Mouse (Mus musculus) lung, embryonic 16.5 days (tissue): Measurements from ENCODE around the gene Ift27. TPM values are rescaled to one million over a fixed set of nuclear protein-coding genes. Genes with fewer than 3 reads are reported as not detected.

Source experiments
- ATAC-seq: fragments of 200-750 bp; cut with Nextera tagmentation; 2 replicates; pipeline ENCODE4 v1.8.0; 2017; ENCODE audit warnings: low read depth, mild to moderate bottlenecking, moderate library complexity
- H3K27ac ChIP-seq: fragments of 300-500 bp; sonication (generic); 2 replicates; pipeline ENCODE4 v1.5.1; 2014; ENCODE audit warnings: mild to moderate bottlenecking, control low read depth, low read length
- H3K27me3 ChIP-seq: fragments of 300-500 bp; sonication (generic); 2 replicates; pipeline ENCODE4 v1.6.1; 2014; ENCODE audit warnings: low read depth, low read length, mixed read lengths; ENCODE audit not compliant: control insufficient read depth, insufficient read depth
- H3K36me3 ChIP-seq: fragments of 300-500 bp; sonication (generic); 2 replicates; pipeline ENCODE4 v1.6.1; 2014; ENCODE audit warnings: low read length; ENCODE audit not compliant: control insufficient read depth, insufficient read depth
- H3K4me1 ChIP-seq: fragments of 300-500 bp; sonication (generic); replicated peaks from 2 replicates; pipeline ENCODE4 v1.6.1; 2014; ENCODE audit warnings: low read length, mixed read lengths; ENCODE audit not compliant: control insufficient read depth, insufficient read depth
- H3K4me2 ChIP-seq: fragments of 300-500 bp; sonication (generic); 2 replicates; pipeline ENCODE4 v1.6.1; 2014; ENCODE audit warnings: low read depth, low read length, control low read depth
- H3K4me3 ChIP-seq: fragments of 300-500 bp; sonication (generic); 2 replicates; pipeline ENCODE4 v1.5.1; 2014; ENCODE audit warnings: mild to moderate bottlenecking, low read length, control low read depth
- H3K9ac ChIP-seq: fragments of 300-500 bp; sonication (generic); 2 replicates; pipeline ENCODE4 v1.6.1; 2014; ENCODE audit warnings: low read length, control low read depth
- H3K9me3 ChIP-seq: fragments of 300-500 bp; sonication (generic); 2 replicates; pipeline ENCODE4 v1.6.1; 2016; ENCODE audit warnings: low read length; ENCODE audit not compliant: control insufficient read depth
- WGBS: fragments of 180-500 bp; shearing (Covaris S2); extraction: QIAGEN DNeasy Blood & Tissue Kit; methylation state at CpG from one replicate; pipeline ENCODE4 v1.1.7; 2014; 5-methylcytosine and 5-hydroxymethylcytosine counted together
- polyA plus RNA-seq: library from polyadenylated mRNA; unstranded; fragments of >200 nt; fragmentation: Nextera tagmentation; extraction: Ambion mirVana; gene quantifications from 2 replicates; pipeline ENCODE4 v1.2.1, GENCODE M21; 2015

The Ift27 gene
- polyA plus RNA-seq, 1 experiment from 2014 or later, result 89.4 TPM

- Histone ChIP-seq H3K27me3 (no peaks in the 10 kb centered on the region), H3K27ac (no peak overlapping the region), H3K4me3 (no peak overlapping the region), H3K36me3 (peaks cover 4% of the 10 kb centered on the region; the same call in 1 of the 2 replicates), H3K4me2 (no peak overlapping the region), H3K9ac (no peak overlapping the region), H3K9me3 (no peaks in the 10 kb centered on the region), H3K4me1 (no peaks in the 10 kb centered on the region)
- ATAC-seq, result no peak
- WGBS, result 75% methylated on average over 9 of the region's 9 CpGs
These were observed 12.0 kb downstream of the Ift27 start for GRCm38 (mm10) chr15:78161946-78162345.

- H3K27ac ChIP-seq, result no peak overlapping the region
- no peak overlapping the region for H3K4me3 ChIP-seq
- ATAC-seq, result no peak
- no peaks in the 10 kb centered on the region for H3K9me3 ChIP-seq
- H3K4me2 ChIP-seq, result no peak overlapping the region
- no peaks in the 10 kb centered on the region for H3K36me3 ChIP-seq
- WGBS, result 64% methylated on average over 5 of the region's 5 CpGs
- H3K4me1 ChIP-seq, result no peaks in the 10 kb centered on the region
- H3K9ac ChIP-seq, result no peak overlapping the region
- H3K27me3 ChIP-seq, result no peaks in the 10 kb centered on the region
These were observed 15.6 kb downstream of the Ift27 start for GRCm38 (mm10) chr15:78158335-78158734.

- Histone ChIP-seq H3K4me3 (no peak overlapping the region), H3K36me3 (no peaks in the 10 kb centered on the region), H3K4me2 (no peak overlapping the region), H3K27ac (no peak overlapping the region), H3K4me1 (no peaks in the 10 kb centered on the region), H3K27me3 (no peaks in the 10 kb centered on the region), H3K9ac (no peak overlapping the region), H3K9me3 (no peaks in the 10 kb centered on the region)
- no peak for ATAC-seq
- 59% methylated on average over 4 of the region's 4 CpGs for WGBS
These were observed 16.1 kb downstream of the Ift27 start for GRCm38 (mm10) chr15:78157824-78158223.

GRCm38 (mm10) chr15:78157330-78157729 lies 16.6 kb downstream of the Ift27 start:
- H3K9ac ChIP-seq, result no peak overlapping the region
- no peak overlapping the region for H3K4me2 ChIP-seq
- no peak overlapping the region for H3K4me3 ChIP-seq
- no peaks in the 10 kb centered on the region for H3K4me1 ChIP-seq
- no peaks in the 10 kb centered on the region for H3K36me3 ChIP-seq
- WGBS, result 76% methylated on average over 8 of the region's 8 CpGs
- ATAC-seq, result no peak
- H3K27ac ChIP-seq, result no peak overlapping the region
- no peaks in the 10 kb centered on the region for H3K27me3 ChIP-seq
- no peaks in the 10 kb centered on the region for H3K9me3 ChIP-seq

- 77% methylated on average over 6 of the region's 6 CpGs for WGBS
- Histone ChIP-seq H3K4me3 (no peak overlapping the region), H3K27ac (no peak overlapping the region), H3K36me3 (no peaks in the 10 kb centered on the region), H3K9me3 (no peaks in the 10 kb centered on the region), H3K4me1 (no peaks in the 10 kb centered on the region), H3K27me3 (no peaks in the 10 kb centered on the region), H3K4me2 (no peak overlapping the region), H3K9ac (no peak overlapping the region)
- ATAC-seq, result no peak
These were observed 18.5 kb downstream of the Ift27 start for GRCm38 (mm10) chr15:78155421-78155820.

GRCm38 (mm10) chr15:78153045-78153775 lies 20.7 kb downstream of the Ift27 start:
- WGBS, result 52% methylated on average over 11 of the region's 11 CpGs
- no peak overlapping the region for H3K4me3 ChIP-seq

GRCm38 (mm10) chr15:78148565-78148964 lies 25.3 kb downstream of the Ift27 start:
- H3K27me3 ChIP-seq, result no peaks in the 10 kb centered on the region
- no peak overlapping the region for H3K9ac ChIP-seq
- WGBS, result 52% methylated on average over 7 of the region's 7 CpGs
- no peaks in the 10 kb centered on the region for H3K36me3 ChIP-seq
- H3K4me3 ChIP-seq, result no peak overlapping the region
- no peak for ATAC-seq
- H3K9me3 ChIP-seq, result no peaks in the 10 kb centered on the region
- no peaks in the 10 kb centered on the region for H3K4me1 ChIP-seq
- no peak overlapping the region for H3K4me2 ChIP-seq
- no peak overlapping the region for H3K27ac ChIP-seq

More at GRCm38 (mm10) chr15:78153045-78153775, 20.7 kb downstream of the Ift27 start:
- ATAC-seq, result no peak
- no peaks in the 10 kb centered on the region for H3K4me1 ChIP-seq
- no peak overlapping the region for H3K4me2 ChIP-seq
- H3K27ac ChIP-seq, result no peak overlapping the region
- H3K27me3 ChIP-seq, result no peaks in the 10 kb centered on the region
- H3K9ac ChIP-seq, result no peak overlapping the region
- H3K36me3 ChIP-seq, result no peaks in the 10 kb centered on the region
- H3K9me3 ChIP-seq, result no peaks in the 10 kb centered on the region

- Histone ChIP-seq H3K4me1 (no peaks in the 10 kb centered on the region), H3K9me3 (no peaks in the 10 kb centered on the region), H3K36me3 (no peaks in the 10 kb centered on the region), H3K9ac (no peak overlapping the region), H3K27me3 (no peaks in the 10 kb centered on the region), H3K27ac (no peak overlapping the region), H3K4me3 (no peak overlapping the region), H3K4me2 (no peak overlapping the region)
- WGBS, result 52% methylated on average over 8 of the region's 8 CpGs
- ATAC-seq, result no peak
These were observed 33.7 kb downstream of the Ift27 start for GRCm38 (mm10) chr15:78140226-78140625.

- no peaks in the 10 kb centered on the region for H3K36me3 ChIP-seq
- H3K4me1 ChIP-seq, result no peaks in the 10 kb centered on the region
- no peaks in the 10 kb centered on the region for H3K9me3 ChIP-seq
- H3K27me3 ChIP-seq, result no peaks in the 10 kb centered on the region
- no peak for ATAC-seq
- H3K27ac ChIP-seq, result no peak overlapping the region
- H3K4me2 ChIP-seq, result no peak overlapping the region
- 26% methylated on average over 6 of the region's 6 CpGs for WGBS
- no peak overlapping the region for H3K4me3 ChIP-seq
- no peak overlapping the region for H3K9ac ChIP-seq
These were observed 39.3 kb downstream of the Ift27 start for GRCm38 (mm10) chr15:78134606-78135005.
